Mouse (Mus musculus) CH12.LX (cell line): ENCODE results near the gene Cend1. TPM values are rescaled to one million over a fixed set of nuclear protein-coding genes. Genes with fewer than 3 reads are reported as not detected.
A peak's percentile ranks its signal among the peaks of the same experiment; 100 is the strongest.

ENCODE experiments used
- DNase-seq: peaks from one replicate; pipeline ENCODE4 v3.0.0-alpha.2; 2013; ENCODE audit errors: extremely low read depth
- H3K27ac ChIP-seq: 2 replicates; pipeline ENCODE4 v1.5.1; 2012; ENCODE audit warnings: low read depth, mild to moderate bottlenecking, control low read depth, moderate library complexity; ENCODE audit not compliant: insufficient read depth
- H3K27me3 ChIP-seq: replicated peaks from 2 replicates; pipeline ENCODE3; 2012; ENCODE audit warnings: inconsistent platforms
- H3K36me3 ChIP-seq, 2 experiments: replicated peaks in 1 of 2; 2 replicates each; pipeline versions ENCODE3 to v1.6.1; 2012; ENCODE audit warnings: inconsistent platforms in 1 of 2, low read length in 1 of 2, mild to moderate bottlenecking in 1 of 2, mixed read lengths in 1 of 2, moderate library complexity in 1 of 2; ENCODE audit not compliant: control insufficient read depth in 1 of 2, insufficient read depth in 1 of 2
- H3K4me1 ChIP-seq, 2 experiments: 2 replicates each; pipeline ENCODE4 v1.6.1; 2012; ENCODE audit warnings: inconsistent platforms in 1 of 2, moderate library complexity in 1 of 2; ENCODE audit not compliant: insufficient read depth in 2 of 2, control insufficient read depth in 1 of 2
- H3K4me2 ChIP-seq: 2 replicates; pipeline ENCODE4 v1.6.1; 2012; ENCODE audit warnings: low read depth, mild to moderate bottlenecking, control low read depth; ENCODE audit not compliant: poor library complexity, insufficient read depth, severe bottlenecking
- H3K4me3 ChIP-seq, 3 experiments: fragments of 150-350 bp in 1 of 3; sonication (generic) in 1 of 3; replicated peaks in 1 of 3; 2 replicates each; pipeline versions ENCODE3 to v1.5.1; 2011 to 2012; ENCODE audit warnings: low read depth in 2 of 3, low read length in 2 of 3, mild to moderate bottlenecking in 2 of 3, moderate library complexity in 2 of 3, control low read depth in 1 of 3, improper control_type of control experiment in 1 of 3, inconsistent platforms in 1 of 3, mixed read lengths in 1 of 3; ENCODE audit not compliant: poor library complexity in 1 of 3
- H3K79me2 ChIP-seq: replicated peaks from 2 replicates; pipeline ENCODE4 v1.6.1; 2012; ENCODE audit warnings: mild to moderate bottlenecking, moderate library complexity; ENCODE audit not compliant: control insufficient read depth, poor library complexity, insufficient read depth, severe bottlenecking; ENCODE audit errors: extremely low read depth
- H3K9ac ChIP-seq: 2 replicates; pipeline ENCODE4 v1.6.1; 2012; ENCODE audit warnings: low read depth, mild to moderate bottlenecking, control low read depth, moderate library complexity; ENCODE audit not compliant: insufficient read depth
- H3K9me3 ChIP-seq: replicated peaks from 2 replicates; pipeline ENCODE3; 2012; ENCODE audit warnings: low read length, inconsistent platforms, mixed read lengths
- E2F4 ChIP-seq: IDR thresholded peaks from 2 replicates; pipeline ENCODE4 v1.6.1; 2011; ENCODE audit warnings: low read depth, low read length, improper control_type of control experiment; ENCODE audit not compliant: insufficient replicate concordance
- ETS1 ChIP-seq: conservative IDR thresholded peaks from 2 replicates; pipeline ENCODE4 v1.6.1; 2012; ENCODE audit warnings: low read depth, mild to moderate bottlenecking, inconsistent platforms, low read length, improper control_type of control experiment, moderate library complexity
- HCFC1 ChIP-seq: IDR thresholded peaks from 2 replicates; pipeline ENCODE4 v1.6.1; 2012; ENCODE audit warnings: low read depth, mild to moderate bottlenecking, inconsistent platforms, low read length, improper control_type of control experiment
- MAFK ChIP-seq: IDR thresholded peaks from 2 replicates; pipeline ENCODE4 v1.6.1; 2011; ENCODE audit warnings: low read length, improper control_type of control experiment; ENCODE audit not compliant: insufficient replicate concordance
- MEF2A ChIP-seq: IDR thresholded peaks from 2 replicates; pipeline ENCODE4 v1.6.1; 2014; ENCODE audit warnings: low read depth, mild to moderate bottlenecking, inconsistent platforms, low read length, improper control_type of control experiment, borderline replicate concordance
- MYC ChIP-seq: IDR thresholded peaks from 2 replicates; pipeline ENCODE4 v1.6.1; 2011; ENCODE audit warnings: low read depth, mild to moderate bottlenecking, improper control_type of control experiment, low read length
- POLR2AphosphoS2 ChIP-seq: IDR thresholded peaks from 2 replicates; pipeline ENCODE4 v1.6.1; 2011; ENCODE audit warnings: low read depth, low read length, improper control_type of control experiment
- RAD21 ChIP-seq: IDR thresholded peaks from 2 replicates; pipeline ENCODE4 v1.6.1; 2011; ENCODE audit warnings: low read depth, mild to moderate bottlenecking, low read length, improper control_type of control experiment, moderate library complexity
- RCOR1 ChIP-seq: conservative IDR thresholded peaks from 2 replicates; pipeline ENCODE4 v1.6.1; 2012; ENCODE audit warnings: low read depth, mild to moderate bottlenecking, inconsistent platforms, low read length, improper control_type of control experiment
- SIN3A ChIP-seq: IDR thresholded peaks from 2 replicates; pipeline ENCODE4 v1.6.1; 2012; ENCODE audit warnings: low read length, improper control_type of control experiment, inconsistent platforms
- TBP ChIP-seq: conservative IDR thresholded peaks from 2 replicates; pipeline ENCODE4 v1.6.1; 2011; ENCODE audit warnings: low read depth, low read length, improper control_type of control experiment
- TCF12 ChIP-seq: IDR thresholded peaks from 2 replicates; pipeline ENCODE4 v1.6.1; 2014; ENCODE audit warnings: low read depth, mild to moderate bottlenecking, inconsistent platforms, low read length, improper control_type of control experiment
- UBTF ChIP-seq: IDR thresholded peaks from 2 replicates; pipeline ENCODE4 v1.6.1; 2012; ENCODE audit warnings: low read depth, mild to moderate bottlenecking, inconsistent platforms, low read length, improper control_type of control experiment, moderate library complexity
- USF2 ChIP-seq: conservative IDR thresholded peaks from 2 replicates; pipeline ENCODE4 v1.6.1; 2011; ENCODE audit warnings: low read depth, low read length, improper control_type of control experiment
- ZMIZ1 ChIP-seq: IDR thresholded peaks from 2 replicates; pipeline ENCODE4 v1.6.1; 2012; ENCODE audit warnings: low read depth, mild to moderate bottlenecking, inconsistent platforms, low read length, improper control_type of control experiment
- ZNF384 ChIP-seq: IDR thresholded peaks from 2 replicates; pipeline ENCODE4 v1.6.1; 2012; ENCODE audit warnings: low read depth, low read length, improper control_type of control experiment, inconsistent platforms
- dilution Hi-C: fragments of 300-500 bp; cut with MboI; formaldehyde crosslinking; loops from 2 replicates; pipeline ENCODE4 v1.14.3; 2020; ENCODE audit warnings: low sequenced_read_pairs; ENCODE audit not compliant: extremely low pct_unique_long_range_greater_than_20kb, extremely low pct_ligation_motif_present
- in situ Hi-C: fragments of 300-500 bp; cut with MboI; formaldehyde crosslinking; loops from 3 replicates; pipeline ENCODE4 v1.14.3; 2019; ENCODE audit warnings: low sequenced_read_pairs, low pct_ligation_motif_present, low pct_unique_long_range_greater_than_20kb, mixed read lengths
- polyA plus RNA-seq: library from polyadenylated mRNA; unstranded; fragments of >175 nt; gene quantifications from 2 replicates; pipeline ENCODE4 v1.2.1, GENCODE M21; 2012; ENCODE audit warnings: low read depth; ENCODE audit not compliant: insufficient read length
- total RNA-seq, 2 experiments: library from RNA; depleted of rRNA; stranded (reverse); fragments of 300-350 nt in 1 of 2; fragments of >200 nt in 1 of 2; gene quantifications; 2 replicates each; pipeline ENCODE4 v1.2.3; 2012 to 2014

The Cend1 gene
- total and polyA plus RNA-seq, 3 experiments = not detected

DNA sequence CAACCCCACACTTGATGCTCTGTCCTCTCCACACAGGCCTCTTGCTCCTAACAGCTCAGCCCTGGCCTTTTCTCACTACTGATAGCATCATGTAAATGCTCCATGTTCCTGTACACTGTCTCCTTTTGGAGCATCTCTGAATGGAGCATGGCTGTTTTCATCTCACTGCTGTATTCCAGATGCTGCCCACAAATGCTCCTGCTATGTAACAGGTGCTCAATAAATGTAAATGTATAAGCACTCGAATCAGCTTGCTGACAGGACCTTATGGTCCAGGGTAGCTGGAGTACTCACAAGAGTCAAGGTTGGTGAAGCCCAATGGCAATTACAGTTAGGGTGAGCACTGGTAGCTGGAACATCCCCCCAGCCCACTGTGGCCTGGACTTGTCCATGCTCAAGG lies 41.9 kb upstream of the Cend1 start:
- peaks cover 32 to 56% of the 10 kb centered on the region in 2 experiments for H3K4me1 ChIP-seq
- in situ Hi-C loops (no loop called here), dilution Hi-C loops (no loop called here)
- no peak for DNase-seq
- peaks cover 8% of the 10 kb centered on the region for H3K27me3 ChIP-seq
- H3K27ac ChIP-seq = no peak overlapping the region
- peaks cover 27 to 46% of the 10 kb centered on the region in 2 experiments for H3K36me3 ChIP-seq
- no peak overlapping the region for H3K4me3 ChIP-seq
- no peak overlapping the region for H3K9ac ChIP-seq
- no peaks in the 10 kb centered on the region for H3K9me3 ChIP-seq
- no peak for TF ChIP-seq ZNF384
- no peak for TF ChIP-seq TCF12
- TF ChIP-seq MEF2A = no peak
- TF ChIP-seq SIN3A = no peak
- peak; percentile 80; the same call in 1 of the 2 replicates for TF ChIP-seq POLR2AphosphoS2
- TF ChIP-seq ZMIZ1 = no peak
- H3K4me2 ChIP-seq = no peak overlapping the region
- peaks cover 22% of the 10 kb centered on the region for H3K79me2 ChIP-seq

DNA sequence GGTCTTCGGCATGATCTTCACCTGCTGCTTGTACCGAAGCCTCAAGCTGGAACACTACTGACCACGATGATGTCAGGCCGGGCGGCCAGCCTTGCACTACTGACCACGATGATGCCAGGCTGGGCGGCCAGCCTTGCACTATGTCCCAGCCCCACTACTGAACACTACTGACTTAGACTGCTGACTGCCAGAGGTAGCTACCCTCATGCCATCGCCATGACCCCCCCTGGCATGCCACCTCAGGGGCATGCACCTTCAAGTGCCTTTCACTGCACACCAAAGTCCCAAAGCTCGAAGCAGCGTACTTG lies 41.3 kb upstream of the Cend1 start:
- H3K27ac ChIP-seq = no peak overlapping the region
- DNase-seq = no peak
- TF ChIP-seq E2F4 (no peak), RCOR1 (no peak), MYC (no peak), POLR2AphosphoS2 (no peak), TBP (no peak), ETS1 (no peak), ZMIZ1 (no peak), USF2 (no peak), HCFC1 (no peak)
- TF ChIP-seq, all 38 proteins: peak for 0
- Histone ChIP-seq H3K9me3 (no peaks in the 10 kb centered on the region), H3K9ac (no peak overlapping the region), H3K4me3 (no peak overlapping the region), H3K4me2 (no peak overlapping the region), H3K4me1 (peaks cover 29 to 53% of the 10 kb centered on the region in 2 experiments), H3K79me2 (peaks cover 22% of the 10 kb centered on the region), H3K36me3 (peaks cover 27 to 46% of the 10 kb centered on the region in 2 experiments), H3K27me3 (peaks cover 2% of the 10 kb centered on the region)
- in situ Hi-C loops (no loop called here), dilution Hi-C loops (no loop called here)

DNA sequence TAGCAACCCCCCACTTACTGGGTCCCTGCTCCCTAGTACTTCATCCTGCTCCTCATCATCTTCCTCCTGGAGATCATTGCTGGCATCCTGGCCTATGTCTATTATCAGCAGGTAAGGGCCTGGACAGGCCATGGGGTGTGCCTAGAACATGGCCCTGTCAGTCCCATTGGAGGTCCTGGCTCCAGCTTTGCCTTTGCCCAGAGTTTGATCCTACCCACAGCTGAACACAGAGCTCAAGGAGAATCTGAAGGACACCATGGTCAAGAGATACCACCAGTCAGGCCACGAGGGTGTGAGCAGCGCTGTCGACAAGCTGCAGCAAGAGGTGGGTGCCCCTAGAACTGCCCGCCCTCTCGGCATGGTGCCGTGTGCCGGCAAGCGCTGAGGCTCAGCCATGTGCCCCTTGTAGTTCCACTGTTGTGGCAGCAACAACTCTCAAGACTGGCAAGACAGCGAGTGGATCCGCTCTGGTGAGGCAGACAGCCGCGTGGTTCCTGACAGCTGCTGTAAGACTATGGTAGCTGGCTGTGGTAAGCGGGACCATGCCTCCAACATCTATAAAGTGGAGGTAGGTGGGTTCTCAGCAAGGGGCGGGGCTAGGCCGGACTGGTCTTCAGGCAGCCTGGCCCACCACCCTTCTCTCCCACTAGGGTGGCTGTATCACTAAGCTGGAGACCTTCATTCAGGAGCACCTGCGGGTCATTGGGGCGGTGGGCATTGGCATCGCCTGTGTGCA lies 40.8 kb upstream of the Cend1 start:
- DNase-seq = no peak
- no peak overlapping the region for H3K27ac ChIP-seq
- H3K79me2 ChIP-seq = peaks cover 22% of the 10 kb centered on the region
- dilution Hi-C loops = no loop called here
- H3K9me3 ChIP-seq = no peaks in the 10 kb centered on the region
- TF ChIP-seq MAFK (no peak), TBP (no peak), UBTF (no peak), RAD21 (no peak)
- H3K4me2 ChIP-seq = no peak overlapping the region
- in situ Hi-C loops = no loop called here
- no peak overlapping the region for H3K9ac ChIP-seq
- H3K27me3 ChIP-seq = no peaks in the 10 kb centered on the region
- no peak overlapping the region for H3K4me3 ChIP-seq
- peaks cover 29 to 51% of the 10 kb centered on the region in 2 experiments for H3K4me1 ChIP-seq
- H3K36me3 ChIP-seq = peaks cover 27 to 46% of the 10 kb centered on the region in 2 experiments
